Mouse (Mus musculus) lung, embryonic 16.5 days (tissue): ENCODE data around the gene Pdcd11. TPM values are rescaled to one million over a fixed set of nuclear protein-coding genes. Genes with fewer than 3 reads are reported as not detected.

ENCODE experiments used
- ATAC-seq: fragments of 200-750 bp; cut with Nextera tagmentation; 2 replicates; pipeline ENCODE4 v1.8.0; 2017; ENCODE audit warnings: low read depth, mild to moderate bottlenecking, moderate library complexity
- H3K27ac ChIP-seq: fragments of 300-500 bp; sonication (generic); 2 replicates; pipeline ENCODE4 v1.5.1; 2014; ENCODE audit warnings: mild to moderate bottlenecking, control low read depth, low read length
- H3K27me3 ChIP-seq: fragments of 300-500 bp; sonication (generic); 2 replicates; pipeline ENCODE4 v1.6.1; 2014; ENCODE audit warnings: low read depth, low read length, mixed read lengths; ENCODE audit not compliant: control insufficient read depth, insufficient read depth
- H3K36me3 ChIP-seq: fragments of 300-500 bp; sonication (generic); 2 replicates; pipeline ENCODE4 v1.6.1; 2014; ENCODE audit warnings: low read length; ENCODE audit not compliant: control insufficient read depth, insufficient read depth
- H3K4me1 ChIP-seq: fragments of 300-500 bp; sonication (generic); replicated peaks from 2 replicates; pipeline ENCODE4 v1.6.1; 2014; ENCODE audit warnings: low read length, mixed read lengths; ENCODE audit not compliant: control insufficient read depth, insufficient read depth
- H3K4me2 ChIP-seq: fragments of 300-500 bp; sonication (generic); 2 replicates; pipeline ENCODE4 v1.6.1; 2014; ENCODE audit warnings: low read depth, low read length, control low read depth
- H3K4me3 ChIP-seq: fragments of 300-500 bp; sonication (generic); 2 replicates; pipeline ENCODE4 v1.5.1; 2014; ENCODE audit warnings: mild to moderate bottlenecking, low read length, control low read depth
- H3K9ac ChIP-seq: fragments of 300-500 bp; sonication (generic); 2 replicates; pipeline ENCODE4 v1.6.1; 2014; ENCODE audit warnings: low read length, control low read depth
- H3K9me3 ChIP-seq: fragments of 300-500 bp; sonication (generic); 2 replicates; pipeline ENCODE4 v1.6.1; 2016; ENCODE audit warnings: low read length; ENCODE audit not compliant: control insufficient read depth
- WGBS: fragments of 180-500 bp; shearing (Covaris S2); extraction: QIAGEN DNeasy Blood & Tissue Kit; methylation state at CpG from one replicate; pipeline ENCODE4 v1.1.7; 2014; 5-methylcytosine and 5-hydroxymethylcytosine counted together
- polyA plus RNA-seq: library from polyadenylated mRNA; unstranded; fragments of >200 nt; fragmentation: Nextera tagmentation; extraction: Ambion mirVana; gene quantifications from 2 replicates; pipeline ENCODE4 v1.2.1, GENCODE M21; 2015

Pdcd11 gene
- polyA plus RNA-seq, 1 experiment from 2014 or later = 8.1 TPM

GRCm38 (mm10) chr19:47175472-47175871 lies 84.9 kb downstream of the Pdcd11 start:
- H3K27me3 ChIP-seq = peaks cover 27% of the 10 kb centered on the region
- no peak overlapping the region for H3K4me3 ChIP-seq
- 52% methylated on average over 2 of the region's 2 CpGs for whole genome bisulfite sequencing
- H3K36me3 ChIP-seq = no peaks in the 10 kb centered on the region
- no peak for ATAC-seq
- no peaks in the 10 kb centered on the region for H3K9me3 ChIP-seq
- H3K27ac ChIP-seq = no peak overlapping the region
- no peak overlapping the region for H3K4me2 ChIP-seq
- H3K4me1 ChIP-seq = peaks cover 7% of the 10 kb centered on the region; the same call in 1 of the 2 replicates
- no peak overlapping the region for H3K9ac ChIP-seq

- no peak overlapping the region for H3K9ac ChIP-seq
- 75% methylated on average over 2 of the region's 2 CpGs for WGBS
- no peak overlapping the region for H3K4me2 ChIP-seq
- no peaks in the 10 kb centered on the region for H3K36me3 ChIP-seq
- H3K4me1 ChIP-seq = peaks cover 7% of the 10 kb centered on the region; the same call in 1 of the 2 replicates
- ATAC-seq = no peak
- H3K27me3 ChIP-seq = peaks cover 32% of the 10 kb centered on the region
- H3K9me3 ChIP-seq = 0 out of 2 replicates have a peak, but pooled peaks cover 2% of the 10 kb centered on the region
- no peak overlapping the region for H3K27ac ChIP-seq
- H3K4me3 ChIP-seq = no peak overlapping the region
These were observed 86.4 kb downstream of the Pdcd11 start for GRCm38 (mm10) chr19:47176916-47177505.

- Histone ChIP-seq H3K4me3 (peak overlapping the region; percentile 71), H3K9ac (no peak overlapping the region), H3K36me3 (no peaks in the 10 kb centered on the region), H3K4me1 (peaks cover 7% of the 10 kb centered on the region; the same call in 1 of the 2 replicates), H3K27me3 (peaks cover 32% of the 10 kb centered on the region), H3K27ac (no peak overlapping the region), H3K4me2 (peak overlapping the region; percentile 99), H3K9me3 (0 out of 2 replicates have a peak, but pooled peaks cover 6% of the 10 kb centered on the region)
- ATAC-seq = peak; percentile 50
- 11% methylated on average over 10 of the region's 10 CpGs for WGBS
These were observed 87.4 kb downstream of the Pdcd11 start for GRCm38 (mm10) chr19:47178001-47178400.

- peak within 1 kb of the TSS; percentile 71 for H3K4me3 ChIP-seq
- no peak within 1 kb of the TSS for H3K27ac ChIP-seq
- ATAC-seq = peak; percentile 70
- H3K4me2 ChIP-seq = peak within 1 kb of the TSS; percentile 99
- H3K4me1 ChIP-seq = peaks cover 7% of the 10 kb centered on the region; the same call in 1 of the 2 replicates
- peaks cover 32% of the 10 kb centered on the region for H3K27me3 ChIP-seq
- H3K36me3 ChIP-seq = no peaks in the 10 kb centered on the region
- WGBS = 1% methylated on average over 68 of the region's 98 CpGs
- peak within 1 kb of the TSS; percentile 74 for H3K9ac ChIP-seq
- H3K9me3 ChIP-seq = 0 out of 2 replicates have a peak, but pooled peaks cover 6% of the 10 kb centered on the region
These were observed 88.1 kb downstream of the Pdcd11 start, which contains the start of gene Neurl1a for GRCm38 (mm10) chr19:47178431-47179271. TSS of gene Neurl1a (plus strand) at chr19:47178820.

- H3K9ac ChIP-seq = peak overlapping the region; percentile 74
- ATAC-seq = peak; percentile 41
- H3K4me3 ChIP-seq = peak overlapping the region; percentile 71
- peaks cover 32% of the 10 kb centered on the region for H3K27me3 ChIP-seq
- H3K27ac ChIP-seq = no peak overlapping the region
- WGBS = under 1% methylated on average over 26 of the region's 42 CpGs
- H3K9me3 ChIP-seq = 0 out of 2 replicates have a peak, but pooled peaks cover 6% of the 10 kb centered on the region
- H3K36me3 ChIP-seq = no peaks in the 10 kb centered on the region
- H3K4me1 ChIP-seq = peaks cover 7% of the 10 kb centered on the region; the same call in 1 of the 2 replicates
- H3K4me2 ChIP-seq = peak overlapping the region; percentile 99
These were observed 88.8 kb downstream of the Pdcd11 start for GRCm38 (mm10) chr19:47179272-47179809.

GRCm38 (mm10) chr19:47180011-47180410 lies 89.4 kb downstream of the Pdcd11 start:
- 0 out of 2 replicates have a peak, but pooled peaks cover 6% of the 10 kb centered on the region for H3K9me3 ChIP-seq
- WGBS = 25% methylated on average over 8 of the region's 8 CpGs
- H3K4me3 ChIP-seq = peak overlapping the region; percentile 71
- no peak overlapping the region for H3K4me2 ChIP-seq
- no peak overlapping the region for H3K27ac ChIP-seq
- ATAC-seq = no peak
- H3K27me3 ChIP-seq = peaks cover 32% of the 10 kb centered on the region
- no peaks in the 10 kb centered on the region for H3K36me3 ChIP-seq
- H3K9ac ChIP-seq = no peak overlapping the region
- H3K4me1 ChIP-seq = peaks cover 7% of the 10 kb centered on the region; the same call in 1 of the 2 replicates

Other genes with a start within 250 kb of the Pdcd11 start
- gene Ina, start 76.1 kb upstream of the Pdcd11 start, polyA plus RNA-seq = 0.51 and 1.2 TPM in 2 replicates
- 87.7 and 92.2 TPM in 2 replicates for gene Nt5c2, start 75.6 kb upstream of the Pdcd11 start, polyA plus RNA-seq
- gene Pcgf6, start 39.9 kb upstream of the Pdcd11 start, polyA plus RNA-seq = 13.0 and 14.4 TPM in 2 replicates
- 3.5 and 4.5 TPM in 2 replicates for gene Taf5, start 23.0 kb upstream of the Pdcd11 start, polyA plus RNA-seq
- gene Usmg5, start 121 bp upstream of the Pdcd11 start, polyA plus RNA-seq = 1,037 and 1,149 TPM in 2 replicates
- gene Calhm2, start 47.5 kb downstream of the Pdcd11 start, polyA plus RNA-seq = 7.8 and 8.3 TPM in 2 replicates
- not detected in 2 replicates for gene Calhm1, start 53.5 kb downstream of the Pdcd11 start, polyA plus RNA-seq
- not detected in 2 replicates for gene Calhm3, start 67.0 kb downstream of the Pdcd11 start, polyA plus RNA-seq
- 4.0 and 4.3 TPM in 2 replicates for gene Neurl1a, start 88.1 kb downstream of the Pdcd11 start, polyA plus RNA-seq